Mouse (Mus musculus): ENCODE results near the gene Arsg. TPM values are rescaled to one million over a fixed set of nuclear protein-coding genes. Genes with fewer than 3 reads are reported as not detected.
A peak's percentile ranks its signal among the peaks of the same experiment; 100 is the strongest.

Arsg gene
- polyA plus RNA-seq, 1 experiment from 2014 or later = 2.7 TPM

GRCm38 (mm10) chr11:109443468-109444263 is 29.5 kb upstream of the Arsg start:
- ATAC-seq (ENCODE audit: low FRiP score, low read depth) = no peak
- no peak overlapping the region for H3K9ac ChIP-seq
- H3K27me3 ChIP-seq (replicated peaks) = no peaks in the 10 kb centered on the region
- H3K36me3 ChIP-seq = no peaks in the 10 kb centered on the region
- no peak overlapping the region for H3K4me2 ChIP-seq (replicated peaks)
- no peaks in the 10 kb centered on the region for H3K9me3 ChIP-seq
- 0 out of 2 replicates have a peak, but pooled peaks cover 7% of the 10 kb centered on the region for H3K4me1 ChIP-seq
- H3K27ac ChIP-seq = no peak overlapping the region
- H3K4me3 ChIP-seq = no peak overlapping the region
- 93% methylated on average over 8 of the region's 8 CpGs for WGBS

DNA sequence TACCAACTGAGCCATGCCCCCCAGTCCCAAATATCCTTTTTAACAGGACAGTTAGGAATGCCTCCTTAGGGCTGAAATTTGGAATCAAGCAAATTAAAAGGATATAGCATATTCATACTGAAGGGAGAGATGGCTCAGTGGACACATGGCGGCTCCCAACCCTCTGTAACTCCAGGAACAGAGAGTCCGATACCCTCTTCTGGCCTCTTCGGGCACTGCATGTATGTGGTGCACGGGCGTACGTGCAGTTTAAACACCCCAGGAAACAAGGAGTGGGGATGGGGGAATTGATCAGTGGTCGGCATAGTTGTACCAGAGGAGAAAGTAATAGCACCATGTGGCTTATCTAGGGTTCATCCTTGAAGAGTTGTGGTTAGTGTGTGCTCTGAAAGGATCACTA is 28.6 kb upstream of the Arsg start:
- no peak for ATAC-seq (ENCODE audit: low FRiP score, low read depth)

GRCm38 (mm10) chr11:109445438-109446035 is 27.6 kb upstream of the Arsg start:
- Histone ChIP-seq H3K9ac (no peak overlapping the region), H3K27me3 (replicated peaks) (no peaks in the 10 kb centered on the region), H3K9me3 (no peaks in the 10 kb centered on the region), H3K4me3 (no peak overlapping the region), H3K27ac (no peak overlapping the region), H3K36me3 (no peaks in the 10 kb centered on the region), H3K4me2 (replicated peaks) (no peak overlapping the region), H3K4me1 (no peaks in the 10 kb centered on the region)
- 62% methylated on average over 13 of the region's 13 CpGs for WGBS
- 0 out of 2 replicates have a peak, but pooled peaks have one; percentile 68 for ATAC-seq (ENCODE audit: low FRiP score, low read depth)

More for the DNA sequence above, 28.6 kb upstream of the Arsg start:
- Histone ChIP-seq H3K4me1 (0 out of 2 replicates have a peak, but pooled peaks cover 7% of the 10 kb centered on the region), H3K9ac (no peak overlapping the region), H3K4me2 (replicated peaks) (no peak overlapping the region), H3K27me3 (replicated peaks) (no peaks in the 10 kb centered on the region), H3K27ac (no peak overlapping the region), H3K36me3 (no peaks in the 10 kb centered on the region), H3K9me3 (no peaks in the 10 kb centered on the region), H3K4me3 (no peak overlapping the region)
- 47% methylated on average over 7 of the region's 7 CpGs for WGBS

- Histone ChIP-seq H3K4me2 (replicated peaks) (no peak overlapping the region), H3K27ac (no peak overlapping the region), H3K9ac (no peak overlapping the region), H3K36me3 (peaks cover 10% of the 10 kb centered on the region; the same call in 1 of the 2 replicates), H3K4me1 (no peaks in the 10 kb centered on the region), H3K4me3 (no peak overlapping the region), H3K27me3 (replicated peaks) (no peaks in the 10 kb centered on the region), H3K9me3 (no peaks in the 10 kb centered on the region)
- 87% methylated on average over 11 of the region's 11 CpGs for WGBS
- ATAC-seq (ENCODE audit: low FRiP score, low read depth) = no peak
Observed at GRCm38 (mm10) chr11:109451169-109451568, 22.0 kb upstream of the Arsg start.

GRCm38 (mm10) chr11:109456261-109456660 is 16.9 kb upstream of the Arsg start:
- H3K27me3 ChIP-seq (replicated peaks) = no peaks in the 10 kb centered on the region
- peaks cover 16% of the 10 kb centered on the region; the same call in 1 of the 2 replicates for H3K36me3 ChIP-seq
- ATAC-seq (ENCODE audit: low FRiP score, low read depth) = no peak
- H3K9me3 ChIP-seq = no peaks in the 10 kb centered on the region
- H3K4me3 ChIP-seq = no peak overlapping the region
- 93% methylated on average over 5 of the region's 5 CpGs for WGBS
- no peak overlapping the region for H3K9ac ChIP-seq
- no peak overlapping the region for H3K4me2 ChIP-seq (replicated peaks)
- H3K27ac ChIP-seq = no peak overlapping the region
- no peaks in the 10 kb centered on the region for H3K4me1 ChIP-seq

DNA sequence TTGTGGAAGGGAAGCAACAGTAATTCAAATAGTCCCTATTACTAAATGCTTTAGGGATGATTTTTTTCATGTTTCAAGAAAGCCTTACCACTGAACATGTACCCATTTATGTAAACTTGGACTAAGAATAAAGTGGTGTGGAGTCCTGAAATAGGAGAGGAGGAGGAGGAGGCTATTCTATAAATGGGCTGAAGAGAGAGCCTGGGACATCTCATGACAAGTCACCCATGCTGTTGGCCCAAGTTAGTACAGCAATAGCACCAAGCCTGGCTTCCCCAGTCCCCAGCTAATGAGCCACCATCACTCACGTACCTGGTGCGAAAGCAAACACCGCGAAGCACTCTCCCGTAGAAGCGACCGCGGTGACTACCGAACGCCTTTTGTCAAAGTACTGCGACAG is 15.0 kb upstream of the Arsg start:
- peaks cover 27% of the 10 kb centered on the region; the same call in 1 of the 2 replicates for H3K36me3 ChIP-seq
- H3K9ac ChIP-seq = no peak overlapping the region
- H3K4me3 ChIP-seq = no peak overlapping the region

GRCm38 (mm10) chr11:109460586-109460985 is 12.6 kb upstream of the Arsg start:
- Histone ChIP-seq H3K9ac (no peak overlapping the region), H3K4me1 (no peaks in the 10 kb centered on the region), H3K4me2 (replicated peaks) (no peak overlapping the region), H3K36me3 (peaks cover 17% of the 10 kb centered on the region; the same call in 1 of the 2 replicates), H3K4me3 (no peak overlapping the region), H3K27me3 (replicated peaks) (no peaks in the 10 kb centered on the region), H3K27ac (no peak overlapping the region), H3K9me3 (no peaks in the 10 kb centered on the region)
- WGBS = 82% methylated on average over 5 of the region's 5 CpGs
- no peak for ATAC-seq (ENCODE audit: low FRiP score, low read depth)

More for the DNA sequence above, 15.0 kb upstream of the Arsg start:
- Histone ChIP-seq H3K4me1 (no peaks in the 10 kb centered on the region), H3K27ac (no peak overlapping the region), H3K27me3 (replicated peaks) (no peaks in the 10 kb centered on the region), H3K9me3 (no peaks in the 10 kb centered on the region), H3K4me2 (replicated peaks) (no peak overlapping the region)
- 95% methylated on average over 11 of the region's 11 CpGs for WGBS
- ATAC-seq (ENCODE audit: low FRiP score, low read depth) = no peak

DNA sequence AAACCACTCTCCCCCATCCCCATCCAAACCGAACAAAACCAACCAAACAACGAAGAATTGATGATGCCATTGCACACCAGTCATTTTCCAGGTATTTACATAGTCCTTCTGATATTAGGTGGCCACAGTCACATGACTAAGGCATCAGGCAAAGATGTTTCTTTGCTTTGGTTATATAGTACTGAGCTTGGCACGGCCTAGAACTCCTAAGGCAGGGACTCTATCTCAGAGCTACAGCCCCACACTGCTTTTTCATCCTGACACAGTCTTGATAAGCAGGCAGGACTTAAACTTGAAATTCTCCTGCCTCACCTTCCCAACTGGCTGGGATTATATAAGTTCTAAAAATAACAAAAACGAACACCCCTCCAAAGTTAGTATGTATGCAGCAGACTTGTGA is 8.1 kb upstream of the Arsg start:
- H3K4me3 ChIP-seq = no peak overlapping the region
- peaks cover 11% of the 10 kb centered on the region; the same call in 1 of the 2 replicates for H3K36me3 ChIP-seq
- no peaks in the 10 kb centered on the region for H3K27me3 ChIP-seq (replicated peaks)
- WGBS = 92% methylated on average over 4 of the region's 4 CpGs
- no peaks in the 10 kb centered on the region for H3K4me1 ChIP-seq
- no peak for ATAC-seq (ENCODE audit: low FRiP score, low read depth)
- H3K4me2 ChIP-seq (replicated peaks) = no peak overlapping the region
- H3K27ac ChIP-seq = no peak overlapping the region
- H3K9ac ChIP-seq = no peak overlapping the region
- no peaks in the 10 kb centered on the region for H3K9me3 ChIP-seq

GRCm38 (mm10) chr11:109466987-109467386 is 6.2 kb upstream of the Arsg start:
- 86% methylated on average over 8 of the region's 8 CpGs for WGBS
- no peaks in the 10 kb centered on the region; the same call in 1 of the 2 replicates for H3K27me3 ChIP-seq (replicated peaks)
- no peak overlapping the region for H3K4me3 ChIP-seq
- H3K9ac ChIP-seq = no peak overlapping the region
- no peaks in the 10 kb centered on the region for H3K9me3 ChIP-seq
- no peak overlapping the region for H3K4me2 ChIP-seq (replicated peaks)
- peaks cover 6% of the 10 kb centered on the region for H3K4me1 ChIP-seq
- H3K27ac ChIP-seq = no peak overlapping the region
- no peak for ATAC-seq (ENCODE audit: low FRiP score, low read depth)
- peaks cover 11% of the 10 kb centered on the region; the same call in 1 of the 2 replicates for H3K36me3 ChIP-seq

GRCm38 (mm10) chr11:109468133-109468532 is 5.0 kb upstream of the Arsg start:
- no peak for ATAC-seq (ENCODE audit: low FRiP score, low read depth)
- 92% methylated on average over 5 of the region's 5 CpGs for WGBS
- no peaks in the 10 kb centered on the region for H3K36me3 ChIP-seq
- no peaks in the 10 kb centered on the region for H3K9me3 ChIP-seq
- H3K9ac ChIP-seq = no peak overlapping the region
- no peak overlapping the region for H3K4me3 ChIP-seq
- H3K4me2 ChIP-seq (replicated peaks) = no peak overlapping the region
- no peaks in the 10 kb centered on the region; the same call in 1 of the 2 replicates for H3K27me3 ChIP-seq (replicated peaks)
- H3K27ac ChIP-seq = no peak overlapping the region
- H3K4me1 ChIP-seq = peaks cover 10% of the 10 kb centered on the region

DNA sequence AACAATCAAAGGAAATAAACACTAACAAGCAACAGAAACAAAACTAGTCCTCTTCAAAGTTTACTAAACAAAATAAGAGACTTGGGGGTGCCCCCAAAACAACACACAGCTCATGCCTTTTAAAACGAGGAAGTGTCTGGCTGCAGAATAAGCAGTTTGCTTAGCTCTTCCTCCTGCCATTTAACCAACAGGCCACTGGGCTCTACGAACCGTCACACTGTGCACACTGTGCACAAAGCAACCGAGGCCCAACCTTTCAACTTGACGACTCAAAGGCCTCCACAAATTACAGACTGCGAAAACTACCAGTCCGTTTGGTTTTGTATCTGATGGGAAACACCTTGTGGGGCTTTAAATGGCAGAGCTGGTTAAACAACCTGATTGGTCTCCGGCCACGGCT is 3.0 kb upstream of the Arsg start:
- no peak overlapping the region for H3K4me2 ChIP-seq (replicated peaks)
- no peak overlapping the region for H3K27ac ChIP-seq
- H3K4me1 ChIP-seq = peaks cover 14% of the 10 kb centered on the region
- H3K27me3 ChIP-seq (replicated peaks) = no peaks in the 10 kb centered on the region; the same call in 1 of the 2 replicates
- ATAC-seq (ENCODE audit: low FRiP score, low read depth) = no peak
- no peaks in the 10 kb centered on the region for H3K9me3 ChIP-seq
- no peak overlapping the region for H3K4me3 ChIP-seq
- 74% methylated on average over 9 of the region's 9 CpGs for WGBS
- H3K36me3 ChIP-seq = no peaks in the 10 kb centered on the region
- H3K9ac ChIP-seq = no peak overlapping the region
